Mouse (Mus musculus) small intestine, adult 2 months (tissue): ENCODE data around the gene Il34.

Source experiments
- CTCF ChIP-seq: fragments of 200-500 bp; IDR thresholded peaks from 2 replicates; pipeline ENCODE4 v1.5.1; 2012; ENCODE audit warnings: low read depth, mild to moderate bottlenecking, control low read depth, inconsistent platforms, low read length, moderate library complexity, mixed read lengths; ENCODE audit not compliant: insufficient replicate concordance, insufficient read length; ENCODE audit errors: extremely low read depth
- POLR2A ChIP-seq: fragments of 200-500 bp; IDR thresholded peaks from 2 replicates; pipeline ENCODE4 v1.6.1; 2012; ENCODE audit warnings: low read depth, mild to moderate bottlenecking, control low read depth, inconsistent platforms, low read length, moderate library complexity

GRCm38 (mm10) chr8:110700561-110700960 lies 105.2 kb downstream of the Il34 start:
- TF ChIP-seq CTCF (no peak), POLR2A (no peak)
